Mouse (Mus musculus): Measurements from ENCODE around the gene Dok4.

- no peak for TF ChIP-seq GATA1 (IDR thresholded peaks at IDR 0.05; ENCODE audit: borderline replicate concordance, low read length)
- no peak for TF ChIP-seq CTCF (IDR thresholded peaks at IDR 0.05; ENCODE audit: low read depth, low read length)
These were observed 58.2 kb downstream of the Dok4 start for GRCm38 (mm10) chr8:94817933-94818332.
